Mouse (Mus musculus) bone marrow, adult 2 months (tissue): ENCODE measurements at regions not wholly inside any gene's neighbourhood (a gene's known extent, or its start where the extent isn't known, plus 50 kb on each side); places are given as distances from the start of the nearest gene placed in this dataset.

Experiments
- CTCF ChIP-seq: fragments of 200-500 bp; IDR thresholded peaks from 2 replicates; pipeline ENCODE4 v1.5.1; 2011; ENCODE audit warnings: low read length, control low read depth; ENCODE audit not compliant: control insufficient read depth, insufficient read depth
- POLR2A ChIP-seq: fragments of 200-500 bp; IDR thresholded peaks from 2 replicates; pipeline ENCODE4 v1.6.1; 2011; ENCODE audit warnings: low read depth, mild to moderate bottlenecking, control low read depth, low read length, borderline replicate concordance; ENCODE audit not compliant: control insufficient read depth

DNA sequence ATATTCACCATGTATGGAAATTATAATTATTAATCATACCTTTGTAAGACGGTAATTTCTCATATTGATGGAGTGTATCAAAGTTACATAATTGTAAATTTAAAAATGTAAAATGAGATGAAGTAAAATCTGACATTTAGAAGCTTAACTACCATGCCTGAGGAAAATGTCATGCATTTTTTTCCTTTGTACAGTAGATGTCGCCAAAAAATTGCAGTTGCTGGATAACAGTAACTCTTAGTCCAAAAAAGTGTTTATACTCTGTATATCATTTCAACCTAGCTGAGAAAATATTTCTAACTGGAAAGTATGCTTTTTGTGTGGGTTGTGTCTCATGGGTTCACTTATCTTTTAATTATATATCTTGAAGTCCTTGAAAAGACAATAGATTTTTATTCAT lies 110.9 kb upstream of the Gprin3 start:
- TF ChIP-seq POLR2A, result no peak
- no peak for TF ChIP-seq CTCF
